Mouse (Mus musculus) heart, postnatal 10 days (tissue): ENCODE measurements around the gene Calml4. TPM values are rescaled to one million over a fixed set of nuclear protein-coding genes. Genes with fewer than 3 reads are reported as not detected.

Source experiments
- DNase-seq, 2 experiments: peaks; one replicate each; pipeline ENCODE4 v3.0.0; 2021
- intact Hi-C: fragments of 180-260 bp; cut with DNase I; formaldehyde crosslinking; loops from one replicate; pipeline ENCODE4 v1.15.1; 2025
- total RNA-seq, 2 experiments: library from RNA; stranded (reverse); gene quantifications; 2 replicates each; pipeline ENCODE4 v1.2.3; 2021

Gene Calml4
- total RNA-seq, 2 experiments from 2014 or later: 1.8 to 2.2 TPM

- intact Hi-C loops: loop anchor here (2.0 kb wide), 1 partner anchor 33 kb away; no protein-coding TSS in a partner anchor
- DNase-seq: peak; percentile 81
Observed at GRCm38 (mm10) chr9:62881871-62882270, 24.0 kb downstream of the Calml4 start.

- intact Hi-C loops: loop anchor here (5.0 kb wide), 1 partner anchor 83 kb away; no protein-coding TSS in a partner anchor
- peak; percentile 78 to 79 for DNase-seq
Observed at GRCm38 (mm10) chr9:62894486-62894885, 36.6 kb downstream of the Calml4 start.

- intact Hi-C loops: no loop called here
- DNase-seq: no peak
Observed at GRCm38 (mm10) chr9:62901736-62902135, 43.9 kb downstream of the Calml4 start.

- intact Hi-C loops: no loop called here
- no peak for DNase-seq
Observed at GRCm38 (mm10) chr9:62903841-62904240, 46.0 kb downstream of the Calml4 start.

- no peak for DNase-seq
- intact Hi-C loops: no loop called here
Observed at GRCm38 (mm10) chr9:62905039-62905438, 47.2 kb downstream of the Calml4 start.

- intact Hi-C loops: no loop called here
- no peak for DNase-seq
Observed at GRCm38 (mm10) chr9:62913390-62914069, 55.6 kb downstream of the Calml4 start.

- intact Hi-C loops: loop anchor here (5.0 kb wide), 1 partner anchor 205 kb away; no protein-coding TSS in a partner anchor
Observed at GRCm38 (mm10) chr9:62917059-62917458, 59.2 kb downstream of the Calml4 start.

GRCm38 (mm10) chr9:62920877-62921276 is 63.0 kb downstream of the Calml4 start:
- intact Hi-C loops: no loop called here
- no peak for DNase-seq

More at GRCm38 (mm10) chr9:62917059-62917458, 59.2 kb downstream of the Calml4 start:
- DNase-seq: no peak

- DNase-seq: no peak
- intact Hi-C loops: no loop called here
Observed at GRCm38 (mm10) chr9:62924886-62925610, 67.2 kb downstream of the Calml4 start.

Other genes with a start within 250 kb of the Calml4 start
- 1 to 10 TPM; 1.4 to 1.5 TPM for gene Itga11, start 180.3 kb upstream of the Calml4 start, total RNA-seq
- 10 to 100 TPM; 31.3 to 34.9 TPM for gene Fem1b, start 46.1 kb upstream of the Calml4 start, total RNA-seq
- gene Cln6, start 19.3 kb upstream of the Calml4 start, total RNA-seq: 10 to 100 TPM; 19.7 to 23.4 TPM
- gene Pias1, start 129.8 kb downstream of the Calml4 start, total RNA-seq: 10 to 100 TPM; 26.3 to 26.7 TPM